Mouse (Mus musculus) liver, embryonic 14.5 days (tissue): ENCODE results near the gene Efna3. TPM values are rescaled to one million over a fixed set of nuclear protein-coding genes. Genes with fewer than 3 reads are reported as not detected.

Source experiments
- ATAC-seq: fragments of 200-750 bp; cut with Nextera tagmentation; 2 replicates; pipeline ENCODE4 v1.8.0; 2017; ENCODE audit warnings: moderate number of reproducible peaks, mild to moderate bottlenecking, moderate library complexity; ENCODE audit not compliant: insufficient read depth
- DNase-seq, 3 experiments: peaks; one replicate each; pipeline ENCODE4 v3.0.0-alpha.2; 2012 to 2013; ENCODE audit warnings: low read depth in 3 of 3, low spot score in 3 of 3
- H3K27ac ChIP-seq: fragments of 300-500 bp; sonication (generic); 2 replicates; pipeline ENCODE4 v1.5.1; 2014; ENCODE audit warnings: moderate library complexity, mild to moderate bottlenecking, control low read depth, inconsistent platforms
- H3K27me3 ChIP-seq: fragments of 300-500 bp; sonication (generic); 2 replicates; pipeline ENCODE4 v1.6.1; 2014; ENCODE audit warnings: mild to moderate bottlenecking, low read length, moderate library complexity; ENCODE audit not compliant: control insufficient read depth, insufficient read depth
- H3K36me3 ChIP-seq: fragments of 300-500 bp; sonication (generic); replicated peaks from 2 replicates; pipeline ENCODE4 v1.6.1; 2014; ENCODE audit warnings: low read depth; ENCODE audit not compliant: control insufficient read depth, insufficient read depth
- H3K4me1 ChIP-seq, 2 experiments: fragments of 200-500 bp in 1 of 2; fragments of 300-500 bp in 1 of 2; sonication (generic) in 1 of 2; replicated peaks; 2 replicates each; pipeline ENCODE4 v1.6.1; 2012 to 2014; ENCODE audit warnings: antibody characterized with exemption in 1 of 2, inconsistent platforms in 1 of 2, low read length in 1 of 2; ENCODE audit not compliant: control insufficient read depth in 2 of 2, insufficient read depth in 2 of 2
- H3K4me2 ChIP-seq: fragments of 300-500 bp; sonication (generic); 2 replicates; pipeline ENCODE4 v1.6.1; 2014; ENCODE audit warnings: low read depth, mild to moderate bottlenecking, control low read depth, moderate library complexity
- H3K4me3 ChIP-seq, 2 experiments: fragments of 200-500 bp in 1 of 2; fragments of 300-500 bp in 1 of 2; sonication (generic) in 1 of 2; 2 replicates each; pipeline ENCODE4 v1.5.1; 2012 to 2014; ENCODE audit warnings: low read depth in 2 of 2, low read length in 2 of 2, mild to moderate bottlenecking in 2 of 2, control low read depth in 1 of 2, inconsistent platforms in 1 of 2, moderate library complexity in 1 of 2; ENCODE audit not compliant: insufficient read depth in 1 of 2
- H3K9ac ChIP-seq: fragments of 300-500 bp; sonication (generic); replicated peaks from 2 replicates; pipeline ENCODE4 v1.6.1; 2014; ENCODE audit warnings: mild to moderate bottlenecking, control low read depth, moderate library complexity
- H3K9me3 ChIP-seq: fragments of 300-500 bp; sonication (generic); 2 replicates; pipeline ENCODE4 v1.6.1; 2016; ENCODE audit warnings: low read length, mixed read lengths; ENCODE audit not compliant: control insufficient read depth
- CTCF ChIP-seq: IDR thresholded peaks from 2 replicates; pipeline ENCODE4 v1.5.1; 2016; ENCODE audit warnings: antibody characterized with exemption, low read depth, control low read depth
- EP300 ChIP-seq: IDR thresholded peaks from 2 replicates; pipeline ENCODE4 v1.6.1; 2016; ENCODE audit warnings: antibody characterized with exemption, low read depth
- WGBS: fragments of 180-500 bp; shearing (Covaris S2); extraction: QIAGEN DNeasy Blood & Tissue Kit; methylation state at CpG from one replicate; pipeline ENCODE4 v1.1.7; 2014; ENCODE audit not compliant: insufficient replicate concordance; 5-methylcytosine and 5-hydroxymethylcytosine counted together
- polyA plus RNA-seq, 2 experiments: library from polyadenylated mRNA; depleted of rRNA in 1 of 2; stranded (reverse) in 1 of 2; unstranded in 1 of 2; fragments of >200 nt; fragmentation: Nextera tagmentation in 1 of 2; extraction: Ambion mirVana in 1 of 2; gene quantifications; 2 replicates each; pipeline versions ENCODE4 v1.2.1 to v1.2.3; 2012 to 2014

The Efna3 gene
- polyA plus RNA-seq, 2 experiments, result 0.05 to 0.06 TPM

- Histone ChIP-seq H3K9me3 (no peaks in the 10 kb centered on the region), H3K36me3 (no peaks in the 10 kb centered on the region), H3K4me3 (no peak overlapping the region), H3K4me2 (no peak overlapping the region), H3K4me1 (no peaks in the 10 kb centered on the region), H3K9ac (no peak overlapping the region), H3K27ac (no peak overlapping the region), H3K27me3 (peaks cover 35% of the 10 kb centered on the region)
- no peak for DNase-seq
- 80% methylated on average over 13 of the region's 13 CpGs for WGBS
- no peak for ATAC-seq
- TF ChIP-seq CTCF (no peak), EP300 (no peak)
Measured at GRCm38 (mm10) chr3:89276061-89276460, 46.7 kb downstream of the Efna3 start.

GRCm38 (mm10) chr3:89271760-89272159 lies 51.0 kb downstream of the Efna3 start:
- Histone ChIP-seq H3K36me3 (no peaks in the 10 kb centered on the region), H3K27ac (no peak overlapping the region), H3K4me1 (peaks cover 7 to 12% of the 10 kb centered on the region in 2 experiments), H3K4me2 (no peak overlapping the region), H3K9me3 (no peaks in the 10 kb centered on the region), H3K9ac (no peak overlapping the region), H3K27me3 (no peaks in the 10 kb centered on the region; the same call in 1 of the 2 replicates), H3K4me3 (no peak overlapping the region)
- DNase-seq (no peak), ATAC-seq (no peak)
- 58% methylated on average over 6 of the region's 6 CpGs for WGBS
- TF ChIP-seq CTCF, result no peak
- no peak for TF ChIP-seq EP300

GRCm38 (mm10) chr3:89270891-89271290 lies 51.9 kb downstream of the Efna3 start:
- TF ChIP-seq EP300 (no peak), CTCF (no peak)
- peak overlapping the region; percentile 82 for H3K4me2 ChIP-seq
- WGBS, result 77% methylated on average over 6 of the region's 6 CpGs
- peaks cover 7 to 14% of the 10 kb centered on the region in 2 experiments for H3K4me1 ChIP-seq
- no peak overlapping the region; a peak in 1 of 4 replicates for H3K4me3 ChIP-seq
- no peak overlapping the region for H3K27ac ChIP-seq
- DNase-seq, result no peak
- no peak overlapping the region; the same call in 1 of the 2 replicates for H3K9ac ChIP-seq
- ATAC-seq, result no peak
- no peaks in the 10 kb centered on the region for H3K36me3 ChIP-seq
- H3K9me3 ChIP-seq, result no peaks in the 10 kb centered on the region
- H3K27me3 ChIP-seq, result no peaks in the 10 kb centered on the region

GRCm38 (mm10) chr3:89270051-89270755 lies 52.6 kb downstream of the Efna3 start, which contains the start of gene Slc50a1:
Gene Slc50a1, minus strand, starts transcription at chr3:89270570.
- Histone ChIP-seq H3K27me3 (no peaks in the 10 kb centered on the region), H3K4me3 (peak within 1 kb of the TSS; percentile 65 to 67), H3K27ac (no peak within 1 kb of the TSS), H3K4me1 (peaks cover 7 to 14% of the 10 kb centered on the region in 2 experiments), H3K36me3 (no peaks in the 10 kb centered on the region), H3K4me2 (peak within 1 kb of the TSS; percentile 82), H3K9ac (peak within 1 kb of the TSS; percentile 74), H3K9me3 (no peaks in the 10 kb centered on the region)
- ATAC-seq (peak; percentile 54; the same call in 1 of the 2 replicates), DNase-seq (no peak)
- peak; percentile 53 for TF ChIP-seq CTCF
- no peak for TF ChIP-seq EP300
- WGBS, result 2% methylated on average over 37 of the region's 39 CpGs

- Histone ChIP-seq H3K9me3 (no peaks in the 10 kb centered on the region), H3K36me3 (no peaks in the 10 kb centered on the region), H3K27ac (no peak overlapping the region), H3K4me2 (peak overlapping the region; percentile 82; the same call in 1 of the 2 replicates), H3K9ac (no peak overlapping the region), H3K4me1 (peaks cover 7 to 14% of the 10 kb centered on the region in 2 experiments), H3K27me3 (no peaks in the 10 kb centered on the region), H3K4me3 (no peak overlapping the region)
- 74% methylated on average over 8 of the region's 8 CpGs for WGBS
- ATAC-seq (no peak), DNase-seq (no peak)
- TF ChIP-seq CTCF (no peak), EP300 (no peak)
Measured at GRCm38 (mm10) chr3:89268916-89269315, 53.8 kb downstream of the Efna3 start.
